Mouse (Mus musculus) testis, adult 2 months (tissue): ENCODE data around the gene Nup107. TPM values are rescaled to one million over a fixed set of nuclear protein-coding genes. Genes with fewer than 3 reads are reported as not detected.

ENCODE experiments used
- H3K27ac ChIP-seq: fragments of 200-500 bp; 2 replicates; pipeline ENCODE4 v1.5.1; 2012; ENCODE audit warnings: low read depth, low read length; ENCODE audit not compliant: control insufficient read depth, insufficient read depth
- H3K27me3 ChIP-seq: fragments of 200-500 bp; 2 replicates; pipeline ENCODE4 v1.6.1; 2012; ENCODE audit warnings: mild to moderate bottlenecking, low read length, moderate library complexity; ENCODE audit not compliant: control insufficient read depth, insufficient read depth
- H3K36me3 ChIP-seq: fragments of 200-500 bp; 2 replicates; pipeline ENCODE4 v1.6.1; 2012; ENCODE audit warnings: mild to moderate bottlenecking, low read length; ENCODE audit not compliant: control insufficient read depth, insufficient read depth
- H3K4me1 ChIP-seq: fragments of 200-500 bp; 2 replicates; pipeline ENCODE4 v1.6.1; 2012; ENCODE audit warnings: low read length; ENCODE audit not compliant: control insufficient read depth, insufficient read depth
- H3K4me3 ChIP-seq: fragments of 200-500 bp; 2 replicates; pipeline ENCODE4 v1.5.1; 2012; ENCODE audit warnings: low read depth, mild to moderate bottlenecking, low read length, moderate library complexity, mixed read lengths; ENCODE audit not compliant: control insufficient read depth
- CTCF ChIP-seq: fragments of 200-500 bp; IDR thresholded peaks from 2 replicates; pipeline ENCODE4 v1.5.1; 2012; ENCODE audit warnings: low read depth, mild to moderate bottlenecking, inconsistent platforms, low read length, moderate library complexity; ENCODE audit not compliant: control insufficient read depth, insufficient read depth, insufficient replicate concordance
- POLR2A ChIP-seq: fragments of 200-500 bp; IDR thresholded peaks from 2 replicates; pipeline ENCODE4 v1.6.1; 2012; ENCODE audit warnings: low read depth, mild to moderate bottlenecking, inconsistent platforms, low read length, moderate library complexity; ENCODE audit not compliant: control insufficient read depth
- polyA plus RNA-seq: library from polyadenylated mRNA; depleted of rRNA; stranded (reverse); fragments of >200 nt; gene quantifications from 2 replicates; pipeline ENCODE4 v1.2.3, GENCODE M21; 2012

Gene Nup107
- polyA plus RNA-seq, 1 experiment: 16.8 TPM

DNA sequence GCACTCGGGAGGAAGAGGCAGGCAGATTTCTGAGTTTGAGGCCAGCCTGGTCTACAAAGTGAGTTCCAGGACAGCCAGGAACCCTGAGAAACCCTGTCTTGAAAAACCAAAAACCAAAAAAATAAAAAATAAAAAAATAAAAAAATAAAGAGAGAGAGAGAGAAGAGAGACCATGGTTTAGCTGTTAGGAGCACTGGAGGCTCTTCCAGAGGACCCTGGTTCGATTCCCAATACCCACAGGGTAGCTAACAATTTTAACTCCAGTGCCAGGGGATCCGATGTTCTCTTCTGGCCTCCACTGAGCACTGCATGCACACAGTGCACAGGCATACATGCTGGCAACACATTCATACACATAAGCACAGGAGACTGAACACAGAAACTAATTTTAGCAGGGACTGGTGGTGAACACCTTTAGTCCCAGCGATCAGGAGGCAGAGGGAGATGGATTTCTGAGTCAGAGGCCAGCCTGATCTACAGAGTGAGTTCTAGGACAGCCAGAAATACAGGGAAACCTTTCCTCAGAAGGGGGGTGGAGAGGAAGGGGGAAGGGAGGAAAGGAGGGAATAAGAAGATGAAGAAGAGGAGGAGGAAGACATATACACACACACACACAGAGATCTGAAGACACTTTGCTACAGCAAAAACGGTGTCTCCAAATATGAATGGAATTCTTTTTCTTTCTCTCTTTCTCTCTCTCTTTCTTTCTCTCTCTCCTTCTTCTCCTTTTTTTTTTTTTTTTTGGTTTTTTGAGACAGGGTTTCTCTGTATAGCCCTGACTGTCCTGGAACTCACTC is 39.5 kb downstream of the Nup107 start:
- Histone ChIP-seq H3K27me3 (no peaks in the 10 kb centered on the region), H3K36me3 (peaks cover 4% of the 10 kb centered on the region), H3K27ac (no peak overlapping the region), H3K4me3 (no peak overlapping the region), H3K4me1 (no peaks in the 10 kb centered on the region; the same call in 1 of the 2 replicates)
- TF ChIP-seq POLR2A (no peak), CTCF (no peak)

DNA sequence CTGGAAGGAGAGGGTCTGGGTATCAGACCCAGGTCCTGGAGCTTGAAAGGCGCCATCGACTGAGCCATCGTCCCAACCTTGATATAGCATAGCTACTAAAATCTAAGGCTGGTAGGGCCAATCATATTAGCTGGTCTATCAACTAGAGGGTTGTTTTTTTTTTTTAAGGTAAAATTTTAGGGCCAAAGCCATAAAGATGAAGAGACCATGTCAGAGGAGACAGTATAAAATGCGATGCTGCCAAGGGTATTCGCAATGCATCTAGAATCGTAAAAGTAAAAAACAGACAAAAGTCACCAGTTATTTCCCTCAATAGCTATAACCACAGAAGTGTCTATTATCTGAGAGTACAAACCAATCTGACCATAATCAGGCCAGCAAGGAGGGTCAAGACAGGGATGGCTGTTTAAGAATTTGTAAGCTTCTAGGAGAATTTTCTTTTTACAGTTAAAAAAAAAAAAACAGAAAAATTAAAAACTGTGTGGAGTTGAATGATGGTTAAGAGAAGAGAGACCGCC is 40.1 kb downstream of the Nup107 start:
- H3K27me3 ChIP-seq: no peaks in the 10 kb centered on the region
- no peak overlapping the region for H3K27ac ChIP-seq
- peaks cover 2% of the 10 kb centered on the region for H3K36me3 ChIP-seq
- no peak overlapping the region for H3K4me3 ChIP-seq
- no peaks in the 10 kb centered on the region; the same call in 1 of the 2 replicates for H3K4me1 ChIP-seq
- TF ChIP-seq POLR2A: no peak
- no peak for TF ChIP-seq CTCF

DNA sequence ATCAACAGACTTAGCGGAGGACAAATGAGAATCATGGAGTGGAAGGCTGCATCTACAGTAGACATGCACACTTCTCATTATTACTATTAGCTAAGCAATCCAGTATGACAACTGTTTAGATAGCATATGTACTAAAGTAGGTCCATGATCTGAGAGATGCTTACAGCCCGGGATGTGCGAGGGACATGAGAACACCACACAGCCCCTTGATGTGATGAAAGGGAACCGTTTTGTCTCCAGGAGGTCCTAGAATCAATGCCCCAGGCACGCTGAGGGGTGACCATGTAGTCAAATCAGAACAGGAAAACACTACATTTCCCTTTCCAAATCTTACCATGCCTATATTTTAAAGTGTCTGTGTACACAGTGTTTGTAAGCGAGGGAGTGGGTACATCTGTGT is 40.8 kb downstream of the Nup107 start:
- Histone ChIP-seq H3K27me3 (no peaks in the 10 kb centered on the region), H3K4me3 (no peak overlapping the region), H3K36me3 (no peaks in the 10 kb centered on the region; the same call in 1 of the 2 replicates), H3K4me1 (no peaks in the 10 kb centered on the region; the same call in 1 of the 2 replicates), H3K27ac (no peak overlapping the region)
- TF ChIP-seq POLR2A (no peak), CTCF (no peak)

DNA sequence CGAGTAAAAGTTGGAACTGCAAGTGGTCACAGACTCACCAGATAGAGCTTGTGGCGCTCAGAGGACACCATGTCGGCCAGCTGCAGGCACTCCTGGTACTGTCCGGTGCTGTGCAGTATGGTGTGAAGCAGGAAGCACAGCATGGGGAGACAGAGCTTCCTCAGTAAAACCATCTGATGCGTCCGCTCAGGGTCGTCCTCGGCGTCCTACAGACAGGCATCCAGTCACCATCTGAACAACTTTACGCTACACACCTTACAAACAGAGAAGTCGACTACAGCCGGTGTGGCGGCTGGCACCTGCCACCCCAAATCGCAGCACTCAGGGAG is 41.3 kb downstream of the Nup107 start:
- Histone ChIP-seq H3K36me3 (no peaks in the 10 kb centered on the region; the same call in 1 of the 2 replicates), H3K27me3 (no peaks in the 10 kb centered on the region)
- TF ChIP-seq CTCF: no peak
- TF ChIP-seq POLR2A: no peak

DNA sequence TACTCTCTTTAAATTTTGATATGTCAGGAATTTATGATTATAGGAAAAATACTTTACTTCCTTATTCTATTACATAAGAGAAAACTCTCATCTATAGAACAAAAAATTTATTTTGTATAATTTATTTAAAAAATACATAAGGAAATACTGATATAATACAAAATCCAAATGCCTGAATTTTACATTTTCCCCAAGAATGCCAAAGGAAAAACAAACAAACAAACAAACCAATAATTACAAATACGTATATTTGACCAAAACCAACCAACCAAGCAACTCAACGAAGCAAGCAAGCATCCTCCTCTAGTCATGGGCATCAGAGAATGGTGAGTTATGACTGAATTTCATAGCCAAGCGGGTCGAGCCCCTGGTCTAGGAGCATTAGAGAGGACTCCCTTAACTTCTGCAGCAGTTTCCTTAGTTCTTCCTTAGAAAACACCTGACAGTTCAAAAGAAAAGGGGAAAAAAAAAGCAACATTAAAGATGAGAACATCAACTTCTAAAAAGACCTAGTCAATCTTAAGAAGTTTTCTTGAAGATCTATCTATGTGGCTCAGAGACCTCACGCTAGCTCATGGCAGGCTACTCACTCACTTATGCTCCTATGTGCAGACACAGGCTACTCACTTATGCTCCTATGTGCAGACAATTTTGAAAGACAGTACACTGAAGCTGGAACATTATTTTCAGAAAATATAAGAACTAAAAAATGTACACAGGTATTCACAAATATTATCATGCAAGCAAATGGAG is 41.8 kb downstream of the Nup107 start:
- H3K36me3 ChIP-seq: no peaks in the 10 kb centered on the region; the same call in 1 of the 2 replicates

More for the DNA sequence above, 41.3 kb downstream of the Nup107 start:
- no peak overlapping the region for H3K4me3 ChIP-seq
- no peaks in the 10 kb centered on the region; the same call in 1 of the 2 replicates for H3K4me1 ChIP-seq
- H3K27ac ChIP-seq: no peak overlapping the region

DNA sequence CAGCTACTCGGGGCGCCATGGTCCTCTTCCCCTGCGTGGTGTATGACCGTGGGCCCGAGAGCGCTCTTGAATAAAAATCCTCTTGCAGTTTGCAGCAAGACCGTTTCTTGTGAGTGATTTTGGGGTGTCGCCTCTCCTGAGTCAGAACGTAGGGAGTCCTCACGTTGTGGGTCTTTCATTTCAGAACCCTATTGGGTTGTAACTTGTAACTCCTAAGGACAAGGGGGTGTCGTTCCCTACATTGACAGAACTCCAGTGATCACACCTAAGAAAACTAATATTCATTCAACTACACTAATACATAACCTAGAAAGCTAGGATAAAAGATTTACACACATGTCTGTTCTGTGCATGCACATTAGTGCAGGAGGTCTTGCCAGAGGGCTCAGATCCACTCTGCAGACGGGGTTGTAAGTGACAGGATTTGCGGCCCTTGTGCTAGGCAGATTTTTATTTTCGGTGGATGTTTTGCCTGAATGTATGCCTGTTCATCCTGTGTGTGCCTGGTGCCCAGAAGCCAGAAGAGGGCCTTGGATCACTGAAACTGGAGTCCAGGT is 42.6 kb downstream of the Nup107 start:
- TF ChIP-seq POLR2A (no peak), CTCF (no peak)
- H3K27me3 ChIP-seq: no peaks in the 10 kb centered on the region
- H3K27ac ChIP-seq: no peak overlapping the region
- H3K36me3 ChIP-seq: no peaks in the 10 kb centered on the region; the same call in 1 of the 2 replicates
- H3K4me3 ChIP-seq: no peak overlapping the region
- no peaks in the 10 kb centered on the region; the same call in none of the 2 replicates for H3K4me1 ChIP-seq

More for the DNA sequence above, 41.8 kb downstream of the Nup107 start:
- H3K4me1 ChIP-seq: no peaks in the 10 kb centered on the region; the same call in 1 of the 2 replicates
- TF ChIP-seq CTCF (no peak), POLR2A (no peak)
- no peak overlapping the region for H3K27ac ChIP-seq
- H3K27me3 ChIP-seq: no peaks in the 10 kb centered on the region
- no peak overlapping the region for H3K4me3 ChIP-seq
